Mouse (Mus musculus) natural killer cell, adult 2 months (primary cell): ENCODE data around the gene Gm20894.
"Not testable (repeated sequence)": the region's sequence is repeated elsewhere in the genome, so short reads cannot be mapped to it uniquely, and the experiment has no call there.

Experiments used
- DNase-seq, 2 experiments: peaks; one replicate each; pipeline ENCODE4 v3.0.0; 2022; ENCODE audit warnings: low spot score in 2 of 2

Gene Gm20894

GRCm38 (mm10) chrY:28271412-28271811 lies at the start of gene Gm20894:
Gene Gm20894 (minus strand): TSS chrY:28271512.
- not testable (repeated sequence) for DNase-seq
